Mouse (Mus musculus) layer of hippocampus, adult 2 months (tissue): ENCODE measurements around the gene Ecd. TPM values are rescaled to one million over a fixed set of nuclear protein-coding genes. Genes with fewer than 3 reads are reported as not detected.
"Not testable (repeated sequence)": the region's sequence is repeated elsewhere in the genome, so short reads cannot be mapped to it uniquely, and the experiment has no call there.

Experiments
- DNase-seq, 2 experiments: peaks; one replicate each; pipeline ENCODE4 v3.0.0; 2022; ENCODE audit warnings: low spot score in 2 of 2
- H3K27ac ChIP-seq: fragments of 200-600 bp; 2 replicates; pipeline ENCODE4 v1.8.1; 2022
- H3K4me3 ChIP-seq: fragments of 200-600 bp; 2 replicates; pipeline ENCODE4 v1.8.1; 2022; ENCODE audit warnings: mild to moderate bottlenecking
- CTCF ChIP-seq: fragments of 200-600 bp; conservative IDR thresholded peaks from 2 replicates; pipeline ENCODE4 v1.8.1; 2022; ENCODE audit warnings: antibody characterized with exemption, mild to moderate bottlenecking, moderate library complexity
- total RNA-seq, 2 experiments: library from RNA; stranded (reverse); gene quantifications; 2 replicates each; pipeline ENCODE4 v1.2.3; 2021

Ecd gene
- total RNA-seq, 2 experiments from 2014 or later = 31.7 to 37.2 TPM

DNA sequence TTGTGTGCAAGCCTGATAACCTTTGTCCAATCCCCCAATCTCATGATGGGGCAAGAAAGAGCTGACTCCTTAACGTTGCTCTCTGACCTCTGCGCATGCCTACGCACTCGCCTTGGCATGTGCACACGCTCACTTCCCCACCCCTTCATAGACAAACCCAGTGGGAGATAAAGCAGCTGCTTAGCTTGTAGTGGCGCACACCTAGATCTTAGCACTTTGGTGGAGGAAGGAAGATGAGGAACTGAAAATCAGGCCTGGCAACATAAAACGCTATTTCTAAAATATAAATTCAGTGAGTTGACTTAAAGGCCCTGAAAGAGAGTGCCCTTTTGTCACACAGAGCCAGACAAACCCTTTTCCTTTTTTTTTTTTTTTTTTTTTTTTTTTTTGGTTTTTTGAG lies 22.9 kb upstream of the Ecd start:
- Histone ChIP-seq H3K4me3 (no peak overlapping the region), H3K27ac (no peak overlapping the region)
- no peak for DNase-seq
- no peak for TF ChIP-seq CTCF

GRCm38 (mm10) chr14:20368271-20368670 lies 20.4 kb upstream of the Ecd start:
- DNase-seq = no peak
- Histone ChIP-seq H3K4me3 (no peak overlapping the region), H3K27ac (no peak overlapping the region)
- TF ChIP-seq CTCF = peak; percentile 45

- TF ChIP-seq CTCF = no peak
- H3K27ac ChIP-seq = no peak overlapping the region
These were observed 15.3 kb upstream of the Ecd start for GRCm38 (mm10) chr14:20363230-20363629.

GRCm38 (mm10) chr14:20347441-20347990 lies 405 bp downstream of the Ecd start:
- DNase-seq = no peak
- Histone ChIP-seq H3K4me3 (peak overlapping the region; percentile 98), H3K27ac (peak overlapping the region; percentile 96)
- TF ChIP-seq CTCF = no peak

More at GRCm38 (mm10) chr14:20363230-20363629, 15.3 kb upstream of the Ecd start:
- H3K4me3 ChIP-seq = no peak overlapping the region
- DNase-seq = no peak

DNA sequence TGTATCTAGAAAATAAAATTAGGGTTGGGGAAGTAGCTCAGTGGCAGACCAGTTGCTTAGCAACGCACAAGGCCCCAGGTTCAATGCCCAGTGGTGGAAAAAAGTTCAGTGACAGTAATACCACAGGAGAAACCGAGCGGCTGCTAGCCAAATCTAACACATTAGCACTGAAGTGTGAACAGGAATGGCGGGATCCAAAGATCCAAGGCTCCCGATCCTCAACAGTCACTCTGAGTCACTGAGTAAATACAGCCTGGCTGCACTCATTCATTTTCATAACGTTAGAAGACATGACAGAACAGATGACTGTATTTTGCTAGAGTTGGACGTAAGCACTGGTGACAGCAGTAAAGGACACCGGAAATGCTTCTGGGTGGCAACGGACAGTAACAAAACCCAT lies 2.0 kb downstream of the Ecd start:
- H3K4me3 ChIP-seq = no peak overlapping the region
- no peak for DNase-seq
- no peak overlapping the region for H3K27ac ChIP-seq
- no peak for TF ChIP-seq CTCF

DNA sequence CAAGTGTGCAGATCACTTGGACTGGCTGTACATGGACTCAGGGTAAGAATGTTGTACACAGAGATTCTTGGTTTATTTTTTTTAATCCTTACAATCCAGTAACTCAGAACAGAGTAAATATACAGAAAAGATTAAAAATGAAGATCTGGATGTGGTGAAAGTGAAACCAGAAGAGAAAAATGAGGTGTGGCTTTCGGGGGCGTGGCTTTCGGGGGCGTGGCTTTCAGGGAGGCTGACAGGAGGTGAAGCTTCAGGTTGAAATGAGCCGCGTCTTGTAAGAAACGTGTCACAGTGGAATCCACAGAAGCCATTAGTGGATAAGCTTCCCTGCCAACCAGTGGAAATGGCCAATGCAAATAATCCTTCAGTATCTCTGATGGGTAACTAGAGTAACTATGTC lies 7.1 kb downstream of the Ecd start:
- no peak for DNase-seq
- TF ChIP-seq CTCF = no peak
- H3K27ac ChIP-seq = no peak overlapping the region

GRCm38 (mm10) chr14:20340149-20340548 lies 7.8 kb downstream of the Ecd start:
- peak; percentile 82 for TF ChIP-seq CTCF
- Histone ChIP-seq H3K4me3 (no peak overlapping the region), H3K27ac (no peak overlapping the region)
- DNase-seq = no peak

More for the DNA sequence above, 7.1 kb downstream of the Ecd start:
- H3K4me3 ChIP-seq = no peak overlapping the region

DNA sequence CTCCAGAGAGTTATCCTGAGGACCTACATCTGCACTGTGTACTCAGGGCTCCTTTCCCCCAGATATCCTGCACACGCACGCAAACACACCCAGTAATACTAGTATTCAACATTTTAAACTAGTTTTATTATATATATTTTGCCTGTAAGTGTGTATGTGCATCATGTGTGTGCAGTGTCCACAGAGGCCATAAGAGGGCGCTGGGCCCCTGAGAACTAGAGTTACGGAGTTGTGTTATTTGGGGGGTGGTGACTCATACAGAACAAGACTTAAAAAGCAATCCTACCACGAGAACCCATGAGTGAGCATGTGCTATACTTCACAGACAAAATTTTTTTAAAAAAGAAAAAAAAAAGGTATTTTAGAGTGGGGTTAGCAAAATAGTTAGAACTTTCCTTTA lies 8.5 kb downstream of the Ecd start:
- Histone ChIP-seq H3K27ac (no peak overlapping the region), H3K4me3 (no peak overlapping the region)
- TF ChIP-seq CTCF = peak; percentile 40
- no peak for DNase-seq

GRCm38 (mm10) chr14:20331316-20331715 lies 16.6 kb downstream of the Ecd start:
- Histone ChIP-seq H3K4me3 (no peak overlapping the region), H3K27ac (no peak overlapping the region)
- DNase-seq = no peak
- TF ChIP-seq CTCF = no peak

DNA sequence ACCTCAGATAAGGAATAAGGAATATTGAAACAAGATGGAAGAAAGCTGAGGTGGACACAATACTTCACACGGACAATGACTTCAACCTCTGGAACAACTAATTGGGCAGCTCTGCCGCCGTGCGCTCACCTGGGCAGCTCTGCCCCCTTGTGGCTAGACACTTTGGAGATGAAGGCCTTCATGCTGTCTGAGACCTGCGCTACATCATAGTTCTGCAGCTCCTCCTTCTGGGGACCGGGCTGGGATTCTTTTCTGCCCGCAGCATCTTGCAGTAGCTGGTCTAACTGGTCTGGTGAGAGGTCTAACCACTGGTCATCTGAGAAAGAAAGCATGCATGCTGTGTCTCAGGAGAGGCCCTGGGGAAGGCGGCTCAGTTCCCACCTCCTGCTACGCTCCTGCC lies 19.4 kb downstream of the Ecd start:
- no peak overlapping the region for H3K4me3 ChIP-seq

DNA sequence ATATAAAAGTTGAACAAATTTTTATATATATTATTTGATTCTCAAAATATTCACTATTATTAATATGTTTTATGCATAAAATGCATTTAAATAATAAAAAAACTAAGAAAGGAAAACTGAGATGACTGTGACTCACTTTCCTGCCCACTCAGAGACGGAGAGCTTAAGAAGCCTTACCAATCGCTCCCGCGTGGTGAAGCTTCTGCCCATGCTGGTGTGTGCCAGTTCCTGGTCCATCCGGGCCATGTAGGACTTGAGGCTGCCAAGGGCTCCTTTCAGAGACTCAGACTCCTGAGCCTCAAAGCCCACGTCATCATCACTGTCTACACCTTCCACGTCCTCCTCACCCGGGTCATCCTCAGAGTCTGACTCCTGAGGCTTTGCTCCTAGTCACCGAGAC lies 23.7 kb downstream of the Ecd start:
- no peak for TF ChIP-seq CTCF
- no peak for DNase-seq
- Histone ChIP-seq H3K27ac (no peak overlapping the region), H3K4me3 (no peak overlapping the region)

More for the DNA sequence above, 19.4 kb downstream of the Ecd start:
- TF ChIP-seq CTCF = peak; percentile 60
- H3K27ac ChIP-seq = no peak overlapping the region
- DNase-seq = peak in 1 of 2 experiments; percentile 23

- peak; percentile 85 for TF ChIP-seq CTCF
- H3K27ac ChIP-seq = no peak overlapping the region
- no peak overlapping the region for H3K4me3 ChIP-seq
- DNase-seq = peak in 1 of 2 experiments; percentile 59
These were observed 28.5 kb downstream of the Ecd start for GRCm38 (mm10) chr14:20319420-20319819.

DNA sequence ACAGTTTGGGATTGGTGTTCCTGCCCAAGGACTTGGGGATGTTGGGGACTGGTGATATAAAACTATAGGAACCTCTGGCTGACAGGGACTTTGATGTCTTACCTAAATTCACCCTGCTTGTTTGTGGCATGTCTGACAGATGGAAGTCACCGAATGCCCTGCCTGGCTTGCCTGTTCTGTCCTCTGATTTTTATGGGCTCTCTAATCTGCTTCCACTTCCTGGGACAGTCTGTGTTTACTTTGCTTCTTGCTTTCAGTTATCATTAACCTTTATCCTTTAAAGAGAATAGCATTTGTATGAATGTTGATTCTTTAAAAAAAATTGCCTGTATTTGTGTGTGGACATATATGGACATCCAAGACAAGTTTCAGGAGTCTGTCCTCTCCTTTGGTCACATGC lies 32.8 kb downstream of the Ecd start:
- no peak for TF ChIP-seq CTCF
- no peak for DNase-seq
- H3K4me3 ChIP-seq = no peak overlapping the region

DNA sequence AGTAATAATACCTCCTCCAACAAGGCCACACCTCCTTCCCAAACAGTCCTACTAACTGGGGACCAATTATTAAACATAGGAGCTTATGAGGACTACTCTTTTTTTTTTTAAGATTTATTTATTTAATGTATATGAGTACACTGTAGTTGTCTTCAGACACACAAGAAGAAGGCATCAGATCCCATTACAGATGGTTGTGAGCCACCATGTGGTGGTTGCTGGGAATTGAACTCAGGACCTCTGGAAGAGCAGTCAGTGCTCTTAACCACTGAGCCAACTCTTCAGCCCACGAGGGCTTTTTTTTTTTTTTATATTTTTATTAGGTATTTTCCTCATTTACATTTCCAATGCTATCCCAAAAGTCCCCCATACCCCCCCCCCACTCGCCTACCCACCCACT lies 42.8 kb downstream of the Ecd start:
- TF ChIP-seq CTCF = peak; percentile 60
- DNase-seq, H3K4me3 ChIP-seq, H3K27ac ChIP-seq: not testable (repeated sequence)

More for the DNA sequence above, 32.8 kb downstream of the Ecd start:
- no peak overlapping the region for H3K27ac ChIP-seq
